Mouse (Mus musculus): ENCODE data around the gene D1Pas1.

DNA sequence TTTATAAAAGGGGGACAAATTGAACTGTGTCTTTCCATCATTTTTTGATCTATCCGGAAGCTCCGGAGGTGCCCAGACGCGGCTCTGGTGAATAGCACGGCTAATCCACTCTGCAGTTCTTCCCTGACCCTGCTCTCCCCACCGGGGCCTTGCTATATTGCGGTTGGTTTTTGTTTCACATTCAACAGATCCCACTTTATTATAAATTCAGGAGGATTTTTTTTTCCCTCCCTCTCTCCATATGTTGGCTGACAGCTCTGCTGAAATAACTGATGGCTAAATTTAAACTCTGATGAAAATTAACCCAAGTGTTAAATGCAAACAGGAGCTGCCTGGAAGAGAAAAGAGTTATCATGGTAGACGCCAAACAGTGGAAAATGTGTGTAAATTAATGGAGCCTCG lies 21.1 kb downstream of the D1Pas1 start:
- TF ChIP-seq POLR2A (IDR thresholded peaks at IDR 0.05; ENCODE audit: low read depth, low read length) (no peak), CTCF (IDR thresholded peaks at IDR 0.05; ENCODE audit: extremely low read depth, insufficient read depth, insufficient read length, insufficient replicate concordance) (no peak)

Data from spleen, adult 2 months (tissue).